Mouse (Mus musculus): ENCODE results near the gene Pitpnc1.

- no peak for TF ChIP-seq CTCF (IDR thresholded peaks at IDR 0.05; ENCODE audit: low read depth)
- TF ChIP-seq EP300 (IDR thresholded peaks at IDR 0.05; ENCODE audit: low read depth): no peak
Observed at GRCm38 (mm10) chr11:107458986-107459385, 11.5 kb downstream of the Pitpnc1 start.
